Comparison of ENCODE assay signal across 24 mouse cellular contexts in the genomic region with DNA sequence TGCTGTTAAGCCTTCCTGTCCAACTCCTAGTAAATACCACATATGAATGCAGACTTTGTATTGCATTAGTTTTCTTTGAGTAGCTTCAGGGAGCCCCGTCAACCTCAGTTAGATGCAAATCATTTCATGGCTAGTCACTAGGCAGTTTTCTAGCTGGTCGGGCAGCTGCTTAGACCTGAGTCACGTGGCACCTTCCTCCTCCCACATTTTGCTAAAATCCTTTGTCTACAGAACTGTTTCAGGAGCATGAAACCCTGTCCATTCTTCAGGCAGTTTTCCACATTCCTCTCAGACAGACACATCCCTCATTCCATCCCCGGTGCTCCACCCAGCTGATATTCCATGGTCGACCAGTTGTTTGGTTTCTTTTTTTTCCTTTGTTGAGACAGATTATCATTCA.
A peak's percentile ranks its signal among the peaks of the same experiment; 100 is the strongest.
DNase-seq lines count a peak whose midpoint lies in the region; ATAC-seq and TF ChIP-seq lines count a peak whose summit lies in the region.
"Had no signal": no experiment of that assay in that cellular context is flagged by ENCODE, and none has a peak within 500 bp of the region (broad histone marks: within the 10 kb centered on the region; RNA-seq: fewer than 3 reads in every experiment).

No protein-coding gene starts in this region.

- H3K9me3 ChIP-seq in heart, embryonic 12.5 days (replicated peaks) = no peaks in the 10 kb centered on the region
- H3K9me3 ChIP-seq in hindbrain, embryonic 12.5 days (replicated peaks) = no peaks in the 10 kb centered on the region
- H3K9me3 ChIP-seq in hindbrain, postnatal 0 days (ENCODE audit: low read length) = no peaks in the 10 kb centered on the region
- H3K9me3 ChIP-seq: embryonic facial prominence, embryonic 12.5 days; forebrain, embryonic 13.5 days; hindbrain, embryonic 10.5 days; kidney, embryonic 15.5 days; limb, embryonic 12.5 days; liver, embryonic 13.5 days had no signal

- peaks cover 27% of the 10 kb centered on the region for H3K36me3 ChIP-seq in heart, embryonic 12.5 days
- peaks cover 40% of the 10 kb centered on the region for H3K36me3 ChIP-seq in hindbrain, embryonic 12.5 days
- H3K36me3 ChIP-seq in hindbrain, postnatal 0 days (ENCODE audit: insufficient read depth, low read length) = peaks cover 8% of the 10 kb centered on the region; the same call in 1 of the 2 replicates

- peak overlapping the region; percentile 57 for H3K27ac ChIP-seq in heart, embryonic 12.5 days (ENCODE audit: poor library complexity, severe bottlenecking)
- H3K27ac ChIP-seq in hindbrain, embryonic 12.5 days = no peak overlapping the region
- no peak overlapping the region for H3K27ac ChIP-seq in hindbrain, postnatal 0 days
- H3K27ac ChIP-seq: embryonic facial prominence, embryonic 12.5 days; forebrain, embryonic 13.5 days; hindbrain, embryonic 10.5 days; kidney, embryonic 15.5 days; limb, embryonic 12.5 days; liver, embryonic 13.5 days had no signal

- no peak overlapping the region for H3K4me3 ChIP-seq in heart, embryonic 12.5 days
- no peak overlapping the region for H3K4me3 ChIP-seq in hindbrain, embryonic 12.5 days
- H3K4me3 ChIP-seq in hindbrain, postnatal 0 days (ENCODE audit: low read length) = no peak overlapping the region
- H3K4me3 ChIP-seq: embryonic facial prominence, embryonic 12.5 days; forebrain, embryonic 13.5 days; hindbrain, embryonic 10.5 days; kidney, embryonic 15.5 days; limb, embryonic 12.5 days; liver, embryonic 13.5 days had no signal

- DNase-seq in heart, postnatal 4 days = no peak
- no peak for DNase-seq in hindbrain, postnatal 0 days (ENCODE audit: low spot score)
- DNase-seq in Muller cell, postnatal 12 days (ENCODE audit: inconsistent ontology term) = peak; percentile 68
- DNase-seq in cerebellum, adult 11-12 months = no peak
- DNase-seq: adrenal gland, adult 2 months; B cell, adult 2 months; cerebellum, adult 11 months; cerebellum, postnatal 14 days; kidney, postnatal 36 days; layer of hippocampus, postnatal 36 days; liver, embryonic 13.5 days; lung, adult 2 months; lung, postnatal 14 days; right cerebral cortex, postnatal 14 days had no signal

- 62% methylated on average over 5 of the region's 5 CpGs for WGBS in heart, embryonic 12.5 days
- whole genome bisulfite sequencing in hindbrain, embryonic 12.5 days = 65% methylated on average over 5 of the region's 5 CpGs
- WGBS in hindbrain, postnatal 0 days = 46% methylated on average over 5 of the region's 5 CpGs

- H3K4me1 ChIP-seq in heart, embryonic 12.5 days (replicated peaks) = peaks cover 37% of the 10 kb centered on the region
- H3K4me1 ChIP-seq in hindbrain, embryonic 12.5 days = no peaks in the 10 kb centered on the region
- no peaks in the 10 kb centered on the region for H3K4me1 ChIP-seq in hindbrain, postnatal 0 days (ENCODE audit: insufficient read depth, low read length)
- H3K4me1 ChIP-seq: embryonic facial prominence, embryonic 12.5 days; hindbrain, embryonic 10.5 days; kidney, embryonic 15.5 days; limb, embryonic 12.5 days; liver, embryonic 13.5 days had no signal

- H3K27me3 ChIP-seq in heart, embryonic 12.5 days (replicated peaks) = no peaks in the 10 kb centered on the region
- no peaks in the 10 kb centered on the region for H3K27me3 ChIP-seq in hindbrain, embryonic 12.5 days
- no peaks in the 10 kb centered on the region for H3K27me3 ChIP-seq in hindbrain, postnatal 0 days (ENCODE audit: insufficient read depth, low read length)
- H3K27me3 ChIP-seq: embryonic facial prominence, embryonic 12.5 days; forebrain, embryonic 13.5 days; kidney, embryonic 15.5 days; limb, embryonic 12.5 days; liver, embryonic 13.5 days had no signal

- no peak overlapping the region for H3K9ac ChIP-seq in heart, embryonic 12.5 days
- no peak overlapping the region for H3K9ac ChIP-seq in hindbrain, embryonic 12.5 days
- no peak overlapping the region for H3K9ac ChIP-seq in hindbrain, postnatal 0 days (replicated peaks; ENCODE audit: low read length)
- H3K9ac ChIP-seq: embryonic facial prominence, embryonic 12.5 days; forebrain, embryonic 13.5 days; kidney, embryonic 15.5 days; limb, embryonic 12.5 days; liver, embryonic 13.5 days had no signal

- H3K4me2 ChIP-seq in heart, embryonic 12.5 days = no peak overlapping the region
- no peak overlapping the region for H3K4me2 ChIP-seq in hindbrain, embryonic 12.5 days (replicated peaks)
- H3K4me2 ChIP-seq in hindbrain, postnatal 0 days (ENCODE audit: low read depth, low read length) = no peak overlapping the region
- H3K4me2 ChIP-seq: embryonic facial prominence, embryonic 12.5 days; forebrain, embryonic 13.5 days; kidney, embryonic 15.5 days; limb, embryonic 12.5 days; liver, embryonic 13.5 days; midbrain, embryonic 11.5 days had no signal

- ATAC-seq in heart, embryonic 12.5 days (ENCODE audit: insufficient number of reproducible peaks, low FRiP score) = no peak
- ATAC-seq in hindbrain, embryonic 12.5 days (ENCODE audit: low FRiP score) = peak; percentile 32; the same call in 1 of the 2 replicates
- no peak for ATAC-seq in hindbrain, postnatal 0 days
- ATAC-seq in monocyte, adult 5-6 weeks (replicated peaks; ENCODE audit: insufficient number of reproducible peaks, low FRiP score, low TSS enrichment, poor library complexity, severe bottlenecking) = no peak
- ATAC-seq: forebrain, embryonic 13.5 days; intestine, postnatal 0 days had no signal

- TF ChIP-seq CTCF in hindbrain, postnatal 0 days (IDR thresholded peaks at IDR 0.05; ENCODE audit: low read depth) = no peak
